Mouse (Mus musculus) ES-Bruce4 (cell line): ENCODE results near the gene Coq4. TPM values are rescaled to one million over a fixed set of nuclear protein-coding genes. Genes with fewer than 3 reads are reported as not detected.

Experiments used
- H3K27ac ChIP-seq: 2 replicates; pipeline ENCODE4 v1.5.1; 2012; ENCODE audit warnings: low read length, inconsistent platforms; ENCODE audit not compliant: insufficient read depth
- H3K27me3 ChIP-seq: 2 replicates; pipeline ENCODE4 v1.6.1; 2012; ENCODE audit warnings: mild to moderate bottlenecking, low read length, inconsistent platforms; ENCODE audit not compliant: control insufficient read depth, poor library complexity, insufficient read depth, severe bottlenecking
- H3K36me3 ChIP-seq: 2 replicates; pipeline ENCODE4 v1.6.1; 2012; ENCODE audit warnings: inconsistent platforms, mild to moderate bottlenecking, low read length, moderate library complexity; ENCODE audit not compliant: control insufficient read depth, poor library complexity, insufficient read depth, severe bottlenecking
- H3K4me1 ChIP-seq: one replicate; pipeline ENCODE4 v1.8.1; 2011; ENCODE audit warnings: low read length; ENCODE audit not compliant: control insufficient read depth, insufficient read depth
- H3K4me3 ChIP-seq: 2 replicates; pipeline ENCODE4 v1.5.1; 2011; ENCODE audit warnings: low read depth, mild to moderate bottlenecking, low read length
- H3K9ac ChIP-seq: 2 replicates; pipeline ENCODE4 v1.6.1; 2012; ENCODE audit warnings: low read depth, mild to moderate bottlenecking, inconsistent platforms; ENCODE audit not compliant: poor library complexity, severe bottlenecking
- H3K9me3 ChIP-seq: replicated peaks from 2 replicates; pipeline ENCODE4 v1.6.1; 2012; ENCODE audit warnings: mild to moderate bottlenecking, low read length, inconsistent platforms; ENCODE audit not compliant: control insufficient read depth, poor library complexity, insufficient read depth, severe bottlenecking
- CTCF ChIP-seq: IDR thresholded peaks from one replicate; pipeline ENCODE4 v1.8.1; 2011; ENCODE audit warnings: low read depth, low read length
- EP300 ChIP-seq: IDR thresholded peaks from 2 replicates; pipeline ENCODE4 v1.6.1; 2011; ENCODE audit warnings: low read depth, low read length; ENCODE audit not compliant: insufficient read depth
- POLR2A ChIP-seq: IDR thresholded peaks from one replicate; pipeline ENCODE4 v1.8.1; 2011; ENCODE audit warnings: low read length; ENCODE audit not compliant: insufficient read depth
- polyA plus RNA-seq: library from polyadenylated mRNA; stranded (reverse); fragments of >200 nt; gene quantifications from 2 replicates; pipeline ENCODE4 v1.2.4, GENCODE M21; 2011; ENCODE audit warnings: low read depth; ENCODE audit not compliant: missing spikeins, insufficient read depth, insufficient read length

Coq4 gene
- polyA plus RNA-seq, 1 experiment = 8.5 TPM

DNA sequence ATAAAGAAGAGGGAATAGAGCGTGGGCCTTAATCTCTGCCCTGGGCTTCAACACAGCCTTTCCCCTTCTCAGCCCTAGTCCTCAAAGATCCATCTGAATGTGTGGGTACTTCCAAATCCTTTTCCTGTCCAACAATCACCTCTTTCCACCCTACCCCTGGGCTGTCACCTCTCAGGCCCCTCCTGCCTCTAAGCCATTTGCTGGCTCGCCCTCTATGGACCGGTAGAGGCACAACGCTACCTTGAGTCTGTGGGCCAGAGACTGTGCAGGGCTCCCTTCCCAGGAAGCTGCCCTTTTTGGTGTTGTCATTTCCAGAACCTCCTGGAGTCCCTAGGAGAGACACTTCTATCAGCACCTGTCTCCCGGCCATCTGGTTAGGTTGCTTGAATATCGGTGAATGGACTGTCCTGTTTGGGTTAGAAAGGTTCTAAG is 16.1 kb downstream of the Coq4 start:
- Histone ChIP-seq H3K4me3 (peak overlapping the region; percentile 79), H3K27ac (no peak overlapping the region)

DNA sequence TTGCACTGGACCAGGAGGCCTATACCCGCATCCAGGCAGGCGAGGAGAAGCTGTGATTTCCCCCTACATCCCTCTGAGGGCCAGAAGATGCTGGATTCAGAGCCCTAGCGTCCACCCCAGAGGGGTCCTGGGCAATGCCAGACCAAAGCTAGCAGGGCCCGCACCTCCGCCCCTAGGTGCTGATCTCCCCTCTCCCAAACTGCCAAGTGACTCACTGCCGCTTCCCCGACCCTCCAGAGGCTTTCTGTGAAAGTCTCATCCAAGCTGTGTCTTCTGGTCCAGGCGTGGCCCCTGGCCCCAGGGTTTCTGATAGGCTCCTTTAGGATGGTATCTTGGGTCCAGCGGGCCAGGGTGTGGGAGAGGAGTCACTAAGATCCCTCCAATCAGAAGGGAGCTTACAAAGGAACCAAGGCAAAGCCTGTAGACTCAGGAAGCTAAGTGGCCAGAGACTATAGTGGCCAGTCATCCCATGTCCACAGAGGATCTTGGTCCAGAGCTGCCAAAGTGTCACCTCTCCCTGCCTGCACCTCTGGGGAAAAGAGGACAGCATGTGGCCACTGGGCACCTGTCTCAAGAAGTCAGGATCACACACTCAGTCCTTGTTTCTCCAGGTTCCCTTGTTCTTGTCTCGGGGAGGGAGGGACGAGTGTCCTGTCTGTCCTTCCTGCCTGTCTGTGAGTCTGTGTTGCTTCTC is 28.5 kb downstream of the Coq4 start:
- TF ChIP-seq POLR2A (no peak), CTCF (no peak), EP300 (no peak)
- H3K9me3 ChIP-seq = no peaks in the 10 kb centered on the region
- H3K27ac ChIP-seq = no peak overlapping the region
- no peaks in the 10 kb centered on the region for H3K36me3 ChIP-seq
- H3K9ac ChIP-seq = no peak overlapping the region
- H3K27me3 ChIP-seq = no peaks in the 10 kb centered on the region
- H3K4me1 ChIP-seq = peaks cover 6% of the 10 kb centered on the region
- no peak overlapping the region for H3K4me3 ChIP-seq

More for the DNA sequence above, 16.1 kb downstream of the Coq4 start:
- H3K27me3 ChIP-seq = no peaks in the 10 kb centered on the region
- H3K36me3 ChIP-seq = no peaks in the 10 kb centered on the region
- no peaks in the 10 kb centered on the region for H3K4me1 ChIP-seq
- TF ChIP-seq CTCF (peak; percentile 56), EP300 (no peak)
- H3K9me3 ChIP-seq = no peaks in the 10 kb centered on the region
- peak overlapping the region; percentile 86 for H3K9ac ChIP-seq

DNA sequence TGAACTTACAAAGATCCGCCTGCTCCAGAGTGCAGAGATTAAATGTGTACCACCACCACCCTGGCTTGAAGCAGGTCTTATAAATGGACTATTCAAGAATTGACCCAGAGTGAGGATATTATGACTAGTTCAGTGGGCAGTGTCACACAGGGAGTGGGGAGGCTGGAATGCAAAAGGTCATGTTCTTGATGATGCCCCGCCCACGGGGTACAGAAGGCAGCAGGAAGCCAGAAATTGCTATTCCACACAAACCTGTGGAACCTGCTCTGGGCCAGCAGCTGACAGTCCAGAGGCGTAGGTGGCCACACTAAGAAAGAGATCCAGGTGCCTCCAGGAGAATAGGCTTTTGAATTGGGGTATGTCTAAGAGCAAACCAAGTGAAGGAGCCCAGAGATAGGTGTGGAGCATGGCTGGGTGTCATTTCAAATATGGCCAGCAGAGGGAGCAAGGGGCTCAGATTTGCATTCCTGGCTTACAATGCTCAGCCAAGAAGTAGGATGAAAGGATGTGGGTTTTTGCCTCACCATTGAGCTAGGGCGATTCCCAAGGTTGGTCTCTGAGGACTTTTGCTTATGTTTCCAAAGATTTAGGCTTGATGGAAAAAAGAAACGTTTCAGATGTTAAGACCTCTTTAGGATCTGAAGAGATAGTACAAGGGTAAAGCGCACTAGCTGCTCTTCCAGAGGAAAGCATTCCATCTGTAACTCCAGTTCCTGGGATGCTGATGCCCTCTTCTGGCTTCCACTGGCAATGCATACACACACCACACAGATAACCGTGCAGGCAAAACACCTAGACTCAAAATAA is 30.3 kb downstream of the Coq4 start:
- Histone ChIP-seq H3K9ac (no peak overlapping the region), H3K9me3 (no peaks in the 10 kb centered on the region), H3K4me1 (peaks cover 6% of the 10 kb centered on the region), H3K27me3 (no peaks in the 10 kb centered on the region), H3K4me3 (no peak overlapping the region), H3K36me3 (no peaks in the 10 kb centered on the region), H3K27ac (no peak overlapping the region)
- TF ChIP-seq CTCF = peak; percentile 72
- no peak for TF ChIP-seq EP300

DNA sequence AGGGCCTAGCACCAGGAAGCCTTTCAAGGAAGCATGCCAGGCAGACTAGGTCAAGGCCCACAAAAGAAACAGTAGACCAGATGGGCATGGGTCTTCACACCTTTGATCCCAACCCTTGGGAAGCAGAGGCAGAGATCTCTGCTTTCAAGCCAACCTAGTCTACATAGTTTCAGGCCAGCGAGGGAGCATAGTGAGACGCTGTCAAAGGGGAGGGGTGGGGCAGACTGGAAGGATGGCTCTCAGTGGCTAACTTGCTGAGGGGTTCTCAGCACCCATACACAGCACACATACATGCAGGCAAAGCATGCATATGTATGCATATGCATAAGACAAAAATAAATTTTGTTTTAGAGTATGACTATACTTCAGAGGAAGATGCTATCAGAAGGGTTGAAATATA is 32.1 kb downstream of the Coq4 start:
- no peak overlapping the region for H3K9ac ChIP-seq
- H3K36me3 ChIP-seq = no peaks in the 10 kb centered on the region
- TF ChIP-seq CTCF = no peak
- no peak for TF ChIP-seq POLR2A
- TF ChIP-seq EP300 = no peak
- no peaks in the 10 kb centered on the region for H3K27me3 ChIP-seq
- H3K4me1 ChIP-seq = peaks cover 6% of the 10 kb centered on the region
- H3K27ac ChIP-seq = no peak overlapping the region
- no peaks in the 10 kb centered on the region for H3K9me3 ChIP-seq
- no peak overlapping the region for H3K4me3 ChIP-seq

DNA sequence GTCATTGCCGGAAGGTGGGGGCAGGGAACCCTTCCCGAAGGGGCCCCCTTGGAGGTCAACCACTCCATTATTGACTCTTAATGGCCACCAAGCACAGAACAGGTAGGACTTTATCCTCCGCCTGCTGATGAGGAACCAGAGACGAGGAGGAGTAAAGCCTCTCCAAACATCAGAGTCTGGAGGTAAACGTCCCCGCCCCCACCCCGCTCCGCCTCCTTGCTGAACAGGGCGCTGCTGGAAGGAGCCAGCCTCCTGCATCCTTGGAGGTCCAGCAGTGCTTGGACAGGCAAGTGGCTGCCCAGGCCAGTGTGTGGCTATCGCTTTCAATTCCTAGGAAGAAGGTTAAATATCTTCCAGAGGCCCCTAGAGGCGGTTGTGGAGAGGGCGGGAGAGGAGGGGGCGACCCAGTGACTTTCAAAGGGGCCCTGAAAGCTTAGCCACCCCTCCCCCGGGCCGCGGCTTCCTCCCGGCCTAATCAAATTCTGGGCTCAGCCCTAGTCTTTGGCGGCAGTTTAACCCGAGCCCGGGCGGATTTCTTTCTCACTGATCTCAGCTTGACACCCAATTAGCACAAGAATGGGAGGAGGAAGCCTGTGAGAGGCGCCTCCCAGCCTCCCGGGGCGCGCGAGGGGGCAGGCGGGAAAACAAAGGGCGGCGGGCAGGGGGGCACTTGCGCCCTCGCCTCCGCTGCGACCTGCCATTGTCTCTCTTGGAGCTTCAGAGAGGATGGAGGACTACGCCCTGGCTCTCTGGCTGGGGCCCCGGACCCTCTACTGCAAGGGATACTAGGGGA is 32.9 kb downstream of the Coq4 start, which contains the start of gene Urm1:
Gene Urm1, plus strand, starts transcription at position 51 of the 793 bp plus-strand sequence.
- Histone ChIP-seq H3K9ac (peak within 1 kb of the TSS; percentile 37; the same call in 1 of the 2 replicates), H3K27ac (peak within 1 kb of the TSS; percentile 93), H3K27me3 (no peaks in the 10 kb centered on the region), H3K4me1 (peaks cover 6% of the 10 kb centered on the region), H3K36me3 (no peaks in the 10 kb centered on the region), H3K4me3 (peak within 1 kb of the TSS; percentile 48), H3K9me3 (no peaks in the 10 kb centered on the region)
- TF ChIP-seq CTCF = no peak
- TF ChIP-seq EP300 = peak; percentile 93
